Mouse (Mus musculus): Measurements from ENCODE around the gene Garem2.

DNA sequence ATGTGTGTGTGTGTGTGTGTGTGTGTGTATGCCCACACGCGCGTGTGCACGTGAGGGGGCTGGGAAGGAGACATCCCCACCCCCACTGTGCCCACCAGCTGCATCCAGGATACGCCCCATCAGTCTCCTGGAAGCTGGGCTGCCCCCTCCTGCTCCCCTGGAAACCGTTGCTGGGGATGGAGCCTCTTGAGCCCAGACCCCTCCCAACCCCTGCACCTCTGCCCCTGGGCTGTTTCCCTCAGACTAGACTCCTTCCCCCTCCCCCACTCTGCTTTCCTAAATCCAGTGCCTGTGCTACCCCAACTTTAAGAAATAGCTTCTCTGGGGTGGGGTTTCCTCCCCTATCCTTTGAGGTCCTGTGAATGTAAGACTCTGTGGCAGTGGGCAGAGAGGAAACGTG, 2.2 kb downstream of the Garem2 start:
- TF ChIP-seq ZNF384 (IDR thresholded peaks at IDR 0.05; ENCODE audit: low read depth, low read length) = no peak
- no peak for TF ChIP-seq HCFC1 (IDR thresholded peaks at IDR 0.05; ENCODE audit: borderline replicate concordance, insufficient read depth, low read length)
- no peak for TF ChIP-seq ZC3H11A (IDR thresholded peaks at IDR 0.05; ENCODE audit: borderline replicate concordance, low read depth, low read length)
- no peak for TF ChIP-seq CHD2 (IDR thresholded peaks at IDR 0.05; ENCODE audit: low read depth, low read length)
